Mouse (Mus musculus): ENCODE results near the gene Ece2. TPM values are rescaled to one million over a fixed set of nuclear protein-coding genes. Genes with fewer than 3 reads are reported as not detected.

Gene Ece2
- polyA plus RNA-seq, 1 experiment from 2014 or later, result 1.3 TPM

MicroRNAs encoded within 50 kb of the gene (microRNA counts, 519-probe panel; counts per million panel counts)
- 2,616 counts per million, percentile 68 among the panel's probes with 10 or more counts for microRNA mmu-miR-1224

Other genes with a start within 250 kb of the Ece2 start
- gene Abcc5, start 203.4 kb upstream of the Ece2 start, polyA plus RNA-seq (2015; fragmentation: Nextera tagmentation; extraction: Ambion mirVana), result 39.4 and 40.0 TPM in 2 replicates
- gene Eif2b5, start 131.0 kb upstream of the Ece2 start, polyA plus RNA-seq (2015; fragmentation: Nextera tagmentation; extraction: Ambion mirVana), result 99.4 and 102 TPM in 2 replicates
- gene Dvl3, start 112.8 kb upstream of the Ece2 start, polyA plus RNA-seq (2015; fragmentation: Nextera tagmentation; extraction: Ambion mirVana), result 18.1 and 19.5 TPM in 2 replicates
- gene Ap2m1, start 94.3 kb upstream of the Ece2 start, polyA plus RNA-seq (2015; fragmentation: Nextera tagmentation; extraction: Ambion mirVana), result 614 and 624 TPM in 2 replicates
- gene Abcf3, start 81.3 kb upstream of the Ece2 start, polyA plus RNA-seq (2015; fragmentation: Nextera tagmentation; extraction: Ambion mirVana), result 58.6 and 59.0 TPM in 2 replicates
- gene Vwa5b2, start 40.4 kb upstream of the Ece2 start, polyA plus RNA-seq (2015; fragmentation: Nextera tagmentation; extraction: Ambion mirVana), result 5.5 and 7.0 TPM in 2 replicates
- 32.0 and 37.2 TPM in 2 replicates for gene Eef1akmt4, start 18.2 kb upstream of the Ece2 start, polyA plus RNA-seq (2015; fragmentation: Nextera tagmentation; extraction: Ambion mirVana)
- 0.19 TPM in 1 of 2 replicates, not detected in the other for gene Gm49333, start 18.2 kb upstream of the Ece2 start, polyA plus RNA-seq (2015; fragmentation: Nextera tagmentation; extraction: Ambion mirVana)
- gene Alg3, start 18.1 kb upstream of the Ece2 start, polyA plus RNA-seq (2015; fragmentation: Nextera tagmentation; extraction: Ambion mirVana), result 40.1 and 46.0 TPM in 2 replicates
- 0.83 and 0.97 TPM in 2 replicates for gene Camk2n2, start 8.5 kb upstream of the Ece2 start, polyA plus RNA-seq (2015; fragmentation: Nextera tagmentation; extraction: Ambion mirVana)
- 283 and 284 TPM in 2 replicates for gene Psmd2, start 21.8 kb downstream of the Ece2 start, polyA plus RNA-seq (2015; fragmentation: Nextera tagmentation; extraction: Ambion mirVana)
- gene Eif4g1, start 38.5 kb downstream of the Ece2 start, polyA plus RNA-seq (2015; fragmentation: Nextera tagmentation; extraction: Ambion mirVana), result 183 and 196 TPM in 2 replicates
- 6.3 and 6.7 TPM in 2 replicates for gene Fam131a, start 63.4 kb downstream of the Ece2 start, polyA plus RNA-seq (2015; fragmentation: Nextera tagmentation; extraction: Ambion mirVana)
- gene Polr2h, start 87.8 kb downstream of the Ece2 start, polyA plus RNA-seq (2015; fragmentation: Nextera tagmentation; extraction: Ambion mirVana), result 104 and 112 TPM in 2 replicates
- 14.3 and 15.7 TPM in 2 replicates for gene Clcn2, start 87.9 kb downstream of the Ece2 start, polyA plus RNA-seq (2015; fragmentation: Nextera tagmentation; extraction: Ambion mirVana)
- gene Chrd, start 103.3 kb downstream of the Ece2 start, polyA plus RNA-seq (2015; fragmentation: Nextera tagmentation; extraction: Ambion mirVana), result 3.3 and 3.6 TPM in 2 replicates
- 1.8 and 2.4 TPM in 2 replicates for gene Thpo, start 104.7 kb downstream of the Ece2 start, polyA plus RNA-seq (2015; fragmentation: Nextera tagmentation; extraction: Ambion mirVana)

All from intestine, embryonic 15.5 days (tissue).